Mouse (Mus musculus): ENCODE data around the gene Isca2. TPM values are rescaled to one million over a fixed set of nuclear protein-coding genes. Genes with fewer than 3 reads are reported as not detected.

The Isca2 gene
- total and polyA plus RNA-seq, 3 experiments, result 52.3 to 198 (median 80.7) TPM

- no peak for TF ChIP-seq TAL1 (conservative IDR thresholded peaks at IDR 0.05; ENCODE audit: low read depth, low read length)
- TF ChIP-seq GATA1 (IDR thresholded peaks at IDR 0.05; ENCODE audit: borderline replicate concordance, low read length), result no peak
- TF ChIP-seq CTCF (IDR thresholded peaks at IDR 0.05; ENCODE audit: low read depth, low read length), result no peak
- no peak for TF ChIP-seq GATA2 (IDR thresholded peaks at IDR 0.05; ENCODE audit: borderline replicate concordance, low read depth, low read length)
- no peak for TF ChIP-seq POLR2AphosphoS5 (IDR thresholded peaks at IDR 0.05; ENCODE audit: insufficient replicate concordance, low read depth, low read length)
- ATAC-seq (ENCODE audit: extremely low read depth, insufficient number of reproducible peaks, low FRiP score, poor library complexity, severe bottlenecking) (no peak), DNase-seq (ENCODE audit: low spot score) (no peak)
- Histone ChIP-seq H3K9me3 (replicated peaks) (no peaks in the 10 kb centered on the region), H3K4me1 (ENCODE audit: insufficient read depth, low read depth, low read length) (no peaks in the 10 kb centered on the region), H3K27me3 (ENCODE audit: insufficient read depth, low read length) (peaks cover 66% of the 10 kb centered on the region), H3K36me3 (replicated peaks) (no peaks in the 10 kb centered on the region), H3K4me3 (ENCODE audit: low read depth, low read length) (no peak overlapping the region)
Measured at GRCm38 (mm10) chr12:84806726-84807125, 33.7 kb downstream of the Isca2 start.

GRCm38 (mm10) chr12:84807351-84807750, 34.3 kb downstream of the Isca2 start:
- Histone ChIP-seq H3K36me3 (replicated peaks) (no peaks in the 10 kb centered on the region), H3K4me3 (ENCODE audit: low read depth, low read length) (no peak overlapping the region), H3K27me3 (ENCODE audit: insufficient read depth, low read length) (peaks cover 63% of the 10 kb centered on the region), H3K9me3 (replicated peaks) (no peaks in the 10 kb centered on the region), H3K4me1 (ENCODE audit: insufficient read depth, low read depth, low read length) (no peaks in the 10 kb centered on the region)
- ATAC-seq (ENCODE audit: extremely low read depth, insufficient number of reproducible peaks, low FRiP score, poor library complexity, severe bottlenecking) (no peak; the same call in 1 of the 2 replicates), DNase-seq (ENCODE audit: low spot score) (no peak)
- no peak for TF ChIP-seq CTCF (IDR thresholded peaks at IDR 0.05; ENCODE audit: low read depth, low read length)
- TF ChIP-seq GATA1 (IDR thresholded peaks at IDR 0.05; ENCODE audit: borderline replicate concordance, low read length), result no peak
- no peak for TF ChIP-seq TAL1 (conservative IDR thresholded peaks at IDR 0.05; ENCODE audit: low read depth, low read length)
- TF ChIP-seq GATA2 (IDR thresholded peaks at IDR 0.05; ENCODE audit: borderline replicate concordance, low read depth, low read length), result no peak
- no peak for TF ChIP-seq POLR2AphosphoS5 (IDR thresholded peaks at IDR 0.05; ENCODE audit: insufficient replicate concordance, low read depth, low read length)

- no peak for TF ChIP-seq GATA1 (IDR thresholded peaks at IDR 0.05; ENCODE audit: borderline replicate concordance, low read length)
- no peak for TF ChIP-seq GATA2 (IDR thresholded peaks at IDR 0.05; ENCODE audit: borderline replicate concordance, low read depth, low read length)
- TF ChIP-seq POLR2AphosphoS5 (IDR thresholded peaks at IDR 0.05; ENCODE audit: insufficient replicate concordance, low read depth, low read length), result no peak
- TF ChIP-seq TAL1 (conservative IDR thresholded peaks at IDR 0.05; ENCODE audit: low read depth, low read length), result no peak
- no peak for TF ChIP-seq CTCF (IDR thresholded peaks at IDR 0.05; ENCODE audit: low read depth, low read length)
- no peak overlapping the region for H3K4me3 ChIP-seq (ENCODE audit: low read depth, low read length)
- no peaks in the 10 kb centered on the region for H3K4me1 ChIP-seq (ENCODE audit: insufficient read depth, low read depth, low read length)
- H3K36me3 ChIP-seq (replicated peaks), result no peaks in the 10 kb centered on the region
- DNase-seq (ENCODE audit: low spot score) (no peak), ATAC-seq (ENCODE audit: extremely low read depth, insufficient number of reproducible peaks, low FRiP score, poor library complexity, severe bottlenecking) (no peak)
- peaks cover 67% of the 10 kb centered on the region for H3K27me3 ChIP-seq (ENCODE audit: insufficient read depth, low read length)
- no peaks in the 10 kb centered on the region for H3K9me3 ChIP-seq (replicated peaks)
Measured at GRCm38 (mm10) chr12:84809033-84809432, 36.0 kb downstream of the Isca2 start.

GRCm38 (mm10) chr12:84810810-84811209, 37.8 kb downstream of the Isca2 start:
- TF ChIP-seq CTCF (IDR thresholded peaks at IDR 0.05; ENCODE audit: low read depth, low read length), result no peak
- TF ChIP-seq TAL1 (conservative IDR thresholded peaks at IDR 0.05; ENCODE audit: low read depth, low read length), result no peak
- TF ChIP-seq GATA2 (IDR thresholded peaks at IDR 0.05; ENCODE audit: borderline replicate concordance, low read depth, low read length), result no peak
- TF ChIP-seq GATA1 (IDR thresholded peaks at IDR 0.05; ENCODE audit: borderline replicate concordance, low read length), result no peak
- no peak for TF ChIP-seq POLR2AphosphoS5 (IDR thresholded peaks at IDR 0.05; ENCODE audit: insufficient replicate concordance, low read depth, low read length)
- Histone ChIP-seq H3K4me1 (ENCODE audit: insufficient read depth, low read depth, low read length) (no peaks in the 10 kb centered on the region), H3K4me3 (ENCODE audit: low read depth, low read length) (no peak overlapping the region), H3K27me3 (ENCODE audit: insufficient read depth, low read length) (peaks cover 68% of the 10 kb centered on the region), H3K36me3 (replicated peaks) (no peaks in the 10 kb centered on the region), H3K9me3 (replicated peaks) (no peaks in the 10 kb centered on the region)
- DNase-seq (ENCODE audit: low spot score) (no peak), ATAC-seq (ENCODE audit: extremely low read depth, insufficient number of reproducible peaks, low FRiP score, poor library complexity, severe bottlenecking) (no peak)

- H3K27me3 ChIP-seq (ENCODE audit: insufficient read depth, low read length), result peaks cover 64% of the 10 kb centered on the region
- no peaks in the 10 kb centered on the region for H3K36me3 ChIP-seq (replicated peaks)
- no peaks in the 10 kb centered on the region for H3K9me3 ChIP-seq (replicated peaks)
- TF ChIP-seq CTCF (IDR thresholded peaks at IDR 0.05; ENCODE audit: low read depth, low read length) (no peak), GATA1 (IDR thresholded peaks at IDR 0.05; ENCODE audit: borderline replicate concordance, low read length) (no peak), TAL1 (conservative IDR thresholded peaks at IDR 0.05; ENCODE audit: low read depth, low read length) (no peak), POLR2AphosphoS5 (IDR thresholded peaks at IDR 0.05; ENCODE audit: insufficient replicate concordance, low read depth, low read length) (no peak), GATA2 (IDR thresholded peaks at IDR 0.05; ENCODE audit: borderline replicate concordance, low read depth, low read length) (no peak)
- H3K4me1 ChIP-seq (ENCODE audit: insufficient read depth, low read depth, low read length), result no peaks in the 10 kb centered on the region
- H3K4me3 ChIP-seq (ENCODE audit: low read depth, low read length), result no peak overlapping the region
- ATAC-seq (ENCODE audit: extremely low read depth, insufficient number of reproducible peaks, low FRiP score, poor library complexity, severe bottlenecking) (no peak), DNase-seq (ENCODE audit: low spot score) (no peak)
Measured at GRCm38 (mm10) chr12:84811510-84811909, 38.5 kb downstream of the Isca2 start.

GRCm38 (mm10) chr12:84812004-84812403, 39.0 kb downstream of the Isca2 start:
- Histone ChIP-seq H3K27me3 (ENCODE audit: insufficient read depth, low read length) (peaks cover 60% of the 10 kb centered on the region), H3K4me3 (ENCODE audit: low read depth, low read length) (no peak overlapping the region), H3K36me3 (replicated peaks) (no peaks in the 10 kb centered on the region), H3K4me1 (ENCODE audit: insufficient read depth, low read depth, low read length) (no peaks in the 10 kb centered on the region), H3K9me3 (replicated peaks) (no peaks in the 10 kb centered on the region)
- DNase-seq (ENCODE audit: low spot score) (no peak), ATAC-seq (ENCODE audit: extremely low read depth, insufficient number of reproducible peaks, low FRiP score, poor library complexity, severe bottlenecking) (no peak)
- TF ChIP-seq GATA1 (IDR thresholded peaks at IDR 0.05; ENCODE audit: borderline replicate concordance, low read length) (no peak), CTCF (IDR thresholded peaks at IDR 0.05; ENCODE audit: low read depth, low read length) (no peak), TAL1 (conservative IDR thresholded peaks at IDR 0.05; ENCODE audit: low read depth, low read length) (no peak), GATA2 (IDR thresholded peaks at IDR 0.05; ENCODE audit: borderline replicate concordance, low read depth, low read length) (no peak), POLR2AphosphoS5 (IDR thresholded peaks at IDR 0.05; ENCODE audit: insufficient replicate concordance, low read depth, low read length) (no peak)

All from G1E (cell line).